Mouse (Mus musculus): ENCODE measurements around the gene Rhox4b.
"Not testable (repeated sequence)": the region's sequence is repeated elsewhere in the genome, so short reads cannot be mapped to it uniquely, and the experiment has no call there.

The Rhox4b gene

GRCm38 (mm10) chrX:37432194-37432593, at the start of gene Rhox4b:
Gene Rhox4b, plus strand, starts transcription at chrX:37432494.
- DNase-seq: not testable (repeated sequence)

- not testable (repeated sequence) for DNase-seq
Measured at GRCm38 (mm10) chrX:37390548-37390947, 41.7 kb upstream of the Rhox4b start, which contains the start of gene Rhox4a2. Gene Rhox4a2, plus strand, starts transcription at chrX:37390848.

- not testable (repeated sequence) for DNase-seq
Measured at GRCm38 (mm10) chrX:37411767-37412166, 20.5 kb upstream of the Rhox4b start, which contains the start of gene Rhox2b. Gene Rhox2b, plus strand, starts transcription at chrX:37412067.

- not testable (repeated sequence) for DNase-seq
Measured at GRCm38 (mm10) chrX:37453380-37453779, 21.1 kb downstream of the Rhox4b start, which contains the start of gene Rhox2c. Gene Rhox2c, plus strand, starts transcription at chrX:37453680.

GRCm38 (mm10) chrX:37458285-37458684, 26.0 kb downstream of the Rhox4b start, which contains the start of gene Rhox3c:
Gene Rhox3c, plus strand, starts transcription at chrX:37458585.
- not testable (repeated sequence) for DNase-seq

- not testable (repeated sequence) for DNase-seq
Measured at GRCm38 (mm10) chrX:37480037-37480436, 47.7 kb downstream of the Rhox4b start, which contains the start of gene Rhox4c. Gene Rhox4c, plus strand, starts transcription at chrX:37480337.

Measured in lung, adult 18-20 months (tissue).